Mouse (Mus musculus) spleen, adult 2 months (tissue): Measurements from ENCODE around the gene Ttll11.

ENCODE experiments used
- CTCF ChIP-seq: fragments of 200-500 bp; IDR thresholded peaks from 2 replicates; pipeline ENCODE4 v1.5.1; 2011; ENCODE audit warnings: mild to moderate bottlenecking, inconsistent platforms; ENCODE audit not compliant: insufficient read depth, insufficient read length, insufficient replicate concordance; ENCODE audit errors: extremely low read depth
- POLR2A ChIP-seq: fragments of 200-500 bp; IDR thresholded peaks from 2 replicates; pipeline ENCODE4 v1.6.1; 2011; ENCODE audit warnings: low read depth, low read length, inconsistent platforms

DNA sequence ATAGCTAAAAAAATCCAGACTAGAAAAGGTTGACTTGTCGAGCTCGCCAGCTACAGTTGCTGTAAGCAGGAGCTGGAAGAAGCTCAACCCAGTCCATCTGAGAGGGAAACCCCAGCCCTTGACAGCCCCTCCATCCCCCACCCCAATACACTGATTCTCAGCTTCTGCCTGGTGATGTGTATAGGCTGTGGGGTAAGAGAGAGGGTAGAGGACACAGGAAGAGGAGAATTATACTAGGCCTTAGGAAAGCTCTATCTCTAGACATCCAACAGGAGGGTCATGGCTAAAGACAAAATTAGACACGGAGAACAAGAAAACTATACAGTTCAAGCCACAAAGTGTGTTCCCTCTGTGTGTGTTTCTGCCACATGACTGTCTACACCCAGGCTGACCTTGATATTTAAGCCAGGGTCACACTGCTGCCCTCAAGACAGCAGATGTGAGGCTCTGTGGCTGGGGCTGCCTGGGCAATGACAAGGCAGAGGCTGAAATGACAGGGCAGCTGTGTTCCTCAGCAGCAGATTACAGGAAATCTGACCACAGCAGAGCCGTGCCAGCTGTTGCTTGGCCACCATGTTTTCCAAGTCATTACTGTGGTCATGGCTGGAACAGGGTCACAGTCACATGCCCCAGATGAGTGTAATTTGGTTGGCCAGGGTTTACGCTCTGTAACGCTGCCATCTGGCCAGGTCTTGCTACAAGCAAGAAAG lies 81.1 kb downstream of the Ttll11 start:
- TF ChIP-seq POLR2A (no peak), CTCF (no peak)
